Mouse (Mus musculus): ENCODE results near the gene Gm3336. TPM values are rescaled to one million over a fixed set of nuclear protein-coding genes. Genes with fewer than 3 reads are reported as not detected.

Gene Gm3336
- polyA plus RNA-seq, 1 experiment: not detected

GRCm38 (mm10) chr8:70748246-70749096 is 30.1 kb downstream of the Gm3336 start:
- Histone ChIP-seq H3K27me3 (ENCODE audit: control insufficient read depth, insufficient read depth, insufficient read length) (peaks cover 24% of the 10 kb centered on the region), H3K36me3 (ENCODE audit: control insufficient read depth, insufficient read depth) (no peaks in the 10 kb centered on the region), H3K4me3 (ENCODE audit: insufficient read depth, poor library complexity, severe bottlenecking) (no peak overlapping the region), H3K79me2 (ENCODE audit: control insufficient read depth, insufficient read depth) (no peaks in the 10 kb centered on the region), H3K79me3 (ENCODE audit: low read depth) (no peaks in the 10 kb centered on the region), H3ac (ENCODE audit: control insufficient read depth, insufficient read length, low read depth) (no peak overlapping the region)
- no peak for TF ChIP-seq MYOD1 (IDR thresholded peaks at IDR 0.05; ENCODE audit: control insufficient read depth, insufficient read length, low read depth)
- TF ChIP-seq MAX (IDR thresholded peaks at IDR 0.05): no peak
- TF ChIP-seq USF1 (IDR thresholded peaks at IDR 0.05; ENCODE audit: low read depth): no peak
- no peak for TF ChIP-seq CTCF (IDR thresholded peaks at IDR 0.05; ENCODE audit: control insufficient read depth, insufficient read depth, insufficient read length)
- no peak for TF ChIP-seq MYOG (IDR thresholded peaks at IDR 0.05; ENCODE audit: control insufficient read depth, extremely low read depth, insufficient read length)
- no peak for TF ChIP-seq FOSL1 (IDR thresholded peaks at IDR 0.05; ENCODE audit: insufficient read depth, low read length, poor library complexity, severe bottlenecking)
- no peak for TF ChIP-seq CEBPB (IDR thresholded peaks at IDR 0.05; ENCODE audit: low read depth)

GRCm38 (mm10) chr8:70749097-70749674 is 30.8 kb downstream of the Gm3336 start:
- TF ChIP-seq CEBPB (IDR thresholded peaks at IDR 0.05; ENCODE audit: low read depth): no peak
- no peak for TF ChIP-seq MAX (IDR thresholded peaks at IDR 0.05)
- TF ChIP-seq USF1 (IDR thresholded peaks at IDR 0.05; ENCODE audit: low read depth): no peak
- TF ChIP-seq CTCF (IDR thresholded peaks at IDR 0.05; ENCODE audit: control insufficient read depth, insufficient read depth, insufficient read length): no peak
- no peak for TF ChIP-seq MYOD1 (IDR thresholded peaks at IDR 0.05; ENCODE audit: control insufficient read depth, insufficient read length, low read depth)
- no peak for TF ChIP-seq FOSL1 (IDR thresholded peaks at IDR 0.05; ENCODE audit: insufficient read depth, low read length, poor library complexity, severe bottlenecking)
- no peak for TF ChIP-seq MYOG (IDR thresholded peaks at IDR 0.05; ENCODE audit: control insufficient read depth, extremely low read depth, insufficient read length)
- H3K79me2 ChIP-seq (ENCODE audit: control insufficient read depth, insufficient read depth): no peaks in the 10 kb centered on the region
- no peak overlapping the region for H3K4me3 ChIP-seq (ENCODE audit: insufficient read depth, poor library complexity, severe bottlenecking)
- H3K36me3 ChIP-seq (ENCODE audit: control insufficient read depth, insufficient read depth): no peaks in the 10 kb centered on the region
- H3ac ChIP-seq (ENCODE audit: control insufficient read depth, insufficient read length, low read depth): no peak overlapping the region
- no peaks in the 10 kb centered on the region for H3K79me3 ChIP-seq (ENCODE audit: low read depth)
- H3K27me3 ChIP-seq (ENCODE audit: control insufficient read depth, insufficient read depth, insufficient read length): peaks cover 18% of the 10 kb centered on the region

DNA sequence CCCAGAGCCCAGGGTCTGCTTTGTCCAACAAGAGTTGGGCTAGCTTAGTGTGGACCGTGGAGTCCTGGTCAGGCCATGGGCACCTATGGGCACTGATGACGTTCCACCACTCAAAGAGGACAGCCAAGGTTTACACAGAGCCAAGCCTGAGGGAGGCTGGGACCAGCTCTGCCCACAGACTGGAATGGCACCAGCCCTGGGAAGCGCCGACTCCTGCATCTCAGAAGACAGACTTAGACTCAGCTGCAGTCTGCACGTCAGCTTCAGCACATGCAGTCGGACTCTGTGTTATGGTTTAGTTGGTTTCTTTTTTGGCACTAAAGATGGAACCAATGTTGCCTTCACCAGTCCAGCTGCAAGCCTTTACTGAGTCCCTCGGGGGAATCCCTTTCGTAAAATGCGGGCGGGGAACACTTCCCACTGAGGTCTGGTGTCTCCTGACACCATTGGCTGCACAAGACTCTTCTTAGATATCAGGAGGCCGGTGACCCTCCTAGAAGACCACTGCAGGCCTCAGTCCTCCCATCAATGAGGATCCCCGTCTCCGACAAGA is 31.9 kb downstream of the Gm3336 start:
- no peaks in the 10 kb centered on the region for H3K36me3 ChIP-seq (ENCODE audit: control insufficient read depth, insufficient read depth)
- peaks cover 17% of the 10 kb centered on the region for H3K27me3 ChIP-seq (ENCODE audit: control insufficient read depth, insufficient read depth, insufficient read length)
- H3K4me3 ChIP-seq (ENCODE audit: insufficient read depth, poor library complexity, severe bottlenecking): no peak overlapping the region
- TF ChIP-seq USF1 (IDR thresholded peaks at IDR 0.05; ENCODE audit: low read depth): no peak
- TF ChIP-seq MYOG (IDR thresholded peaks at IDR 0.05; ENCODE audit: control insufficient read depth, extremely low read depth, insufficient read length): no peak
- no peak for TF ChIP-seq CTCF (IDR thresholded peaks at IDR 0.05; ENCODE audit: control insufficient read depth, insufficient read depth, insufficient read length)
- TF ChIP-seq MYOD1 (IDR thresholded peaks at IDR 0.05; ENCODE audit: control insufficient read depth, insufficient read length, low read depth): no peak
- no peak for TF ChIP-seq FOSL1 (IDR thresholded peaks at IDR 0.05; ENCODE audit: insufficient read depth, low read length, poor library complexity, severe bottlenecking)
- TF ChIP-seq MAX (IDR thresholded peaks at IDR 0.05): no peak
- TF ChIP-seq CEBPB (IDR thresholded peaks at IDR 0.05; ENCODE audit: low read depth): no peak
- no peaks in the 10 kb centered on the region for H3K79me3 ChIP-seq (ENCODE audit: low read depth)
- H3K79me2 ChIP-seq (ENCODE audit: control insufficient read depth, insufficient read depth): no peaks in the 10 kb centered on the region
- no peak overlapping the region for H3ac ChIP-seq (ENCODE audit: control insufficient read depth, insufficient read length, low read depth)

- Histone ChIP-seq H3K79me2 (ENCODE audit: control insufficient read depth, insufficient read depth) (no peaks in the 10 kb centered on the region), H3K79me3 (ENCODE audit: low read depth) (no peaks in the 10 kb centered on the region), H3K27me3 (ENCODE audit: control insufficient read depth, insufficient read depth, insufficient read length) (peaks cover 10% of the 10 kb centered on the region), H3ac (ENCODE audit: control insufficient read depth, insufficient read length, low read depth) (no peak overlapping the region), H3K4me3 (ENCODE audit: insufficient read depth, poor library complexity, severe bottlenecking) (no peak overlapping the region), H3K36me3 (ENCODE audit: control insufficient read depth, insufficient read depth) (peaks cover 9% of the 10 kb centered on the region)
- no peak for TF ChIP-seq CEBPB (IDR thresholded peaks at IDR 0.05; ENCODE audit: low read depth)
- no peak for TF ChIP-seq FOSL1 (IDR thresholded peaks at IDR 0.05; ENCODE audit: insufficient read depth, low read length, poor library complexity, severe bottlenecking)
- no peak for TF ChIP-seq MAX (IDR thresholded peaks at IDR 0.05)
- TF ChIP-seq CTCF (IDR thresholded peaks at IDR 0.05; ENCODE audit: control insufficient read depth, insufficient read depth, insufficient read length): no peak
- no peak for TF ChIP-seq MYOD1 (IDR thresholded peaks at IDR 0.05; ENCODE audit: control insufficient read depth, insufficient read length, low read depth)
- no peak for TF ChIP-seq USF1 (IDR thresholded peaks at IDR 0.05; ENCODE audit: low read depth)
- no peak for TF ChIP-seq MYOG (IDR thresholded peaks at IDR 0.05; ENCODE audit: control insufficient read depth, extremely low read depth, insufficient read length)
Observed at GRCm38 (mm10) chr8:70752000-70752764, 33.8 kb downstream of the Gm3336 start.

- TF ChIP-seq CTCF (IDR thresholded peaks at IDR 0.05; ENCODE audit: control insufficient read depth, insufficient read depth, insufficient read length): no peak
- TF ChIP-seq USF1 (IDR thresholded peaks at IDR 0.05; ENCODE audit: low read depth): no peak
- no peak for TF ChIP-seq CEBPB (IDR thresholded peaks at IDR 0.05; ENCODE audit: low read depth)
- no peak for TF ChIP-seq FOSL1 (IDR thresholded peaks at IDR 0.05; ENCODE audit: insufficient read depth, low read length, poor library complexity, severe bottlenecking)
- TF ChIP-seq MAX (IDR thresholded peaks at IDR 0.05): no peak
- TF ChIP-seq MYOG (IDR thresholded peaks at IDR 0.05; ENCODE audit: control insufficient read depth, extremely low read depth, insufficient read length): no peak
- no peak for TF ChIP-seq MYOD1 (IDR thresholded peaks at IDR 0.05; ENCODE audit: control insufficient read depth, insufficient read length, low read depth)
- Histone ChIP-seq H3K79me2 (ENCODE audit: control insufficient read depth, insufficient read depth) (no peaks in the 10 kb centered on the region), H3K27me3 (ENCODE audit: control insufficient read depth, insufficient read depth, insufficient read length) (peaks cover 6% of the 10 kb centered on the region), H3K36me3 (ENCODE audit: control insufficient read depth, insufficient read depth) (peaks cover 10% of the 10 kb centered on the region), H3K4me3 (ENCODE audit: insufficient read depth, poor library complexity, severe bottlenecking) (no peak overlapping the region), H3ac (ENCODE audit: control insufficient read depth, insufficient read length, low read depth) (peak overlapping the region; percentile 56), H3K79me3 (ENCODE audit: low read depth) (no peaks in the 10 kb centered on the region)
Observed at GRCm38 (mm10) chr8:70753151-70753550, 34.8 kb downstream of the Gm3336 start.

Data from C2C12 (cell line).